Mouse (Mus musculus): ENCODE measurements around the gene Mapre3. TPM values are rescaled to one million over a fixed set of nuclear protein-coding genes. Genes with fewer than 3 reads are reported as not detected.
A peak's percentile ranks its signal among the peaks of the same experiment; 100 is the strongest.

The Mapre3 gene
- polyA plus RNA-seq, 1 experiment from 2014 or later = 14.0 TPM

GRCm38 (mm10) chr5:30849891-30850555, 35.6 kb downstream of the Mapre3 start:
- no peaks in the 10 kb centered on the region for H3K27me3 ChIP-seq (replicated peaks; ENCODE audit: control insufficient read depth, insufficient read depth, low read length)
- WGBS = 38% methylated on average over 6 of the region's 6 CpGs
- no peak overlapping the region for H3K4me3 ChIP-seq (ENCODE audit: low read length)
- H3K36me3 ChIP-seq (ENCODE audit: control insufficient read depth, insufficient read depth, low read length) = no peaks in the 10 kb centered on the region
- peaks cover 16% of the 10 kb centered on the region; the same call in 1 of the 2 replicates for H3K4me1 ChIP-seq (ENCODE audit: control insufficient read depth, insufficient read depth, low read length)
- ATAC-seq = peak; percentile 96
- H3K27ac ChIP-seq (ENCODE audit: low read length) = peak overlapping the region; percentile 67
- H3K9me3 ChIP-seq (ENCODE audit: control insufficient read depth, low read length) = no peaks in the 10 kb centered on the region
- 0 out of 2 replicates have a peak overlapping the region, but pooled peaks have one; percentile 31 for H3K9ac ChIP-seq (ENCODE audit: low read depth, low read length)
- H3K4me2 ChIP-seq (ENCODE audit: low read depth, low read length) = peak overlapping the region; percentile 32

DNA sequence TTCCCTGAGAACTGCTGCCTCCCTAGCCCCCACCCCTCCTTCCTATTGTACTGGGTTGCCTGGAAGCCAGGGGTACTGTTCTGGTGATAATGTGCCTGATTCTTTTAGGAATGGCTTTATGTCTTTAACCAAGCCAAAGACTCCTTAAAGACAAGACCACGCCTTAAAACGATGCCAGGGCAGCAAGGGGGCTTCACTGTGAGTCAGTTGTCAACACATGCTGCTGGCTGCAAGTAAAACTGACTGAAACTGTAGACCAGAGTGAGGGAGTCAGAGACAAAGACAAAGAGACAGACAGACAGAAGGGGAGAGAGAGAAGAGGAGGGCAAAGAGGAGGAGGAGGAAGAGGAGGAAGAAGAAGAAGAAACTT, 36.1 kb downstream of the Mapre3 start:
- 0 out of 2 replicates have a peak overlapping the region, but pooled peaks have one; percentile 31 for H3K9ac ChIP-seq (ENCODE audit: low read depth, low read length)
- no peak for ATAC-seq

DNA sequence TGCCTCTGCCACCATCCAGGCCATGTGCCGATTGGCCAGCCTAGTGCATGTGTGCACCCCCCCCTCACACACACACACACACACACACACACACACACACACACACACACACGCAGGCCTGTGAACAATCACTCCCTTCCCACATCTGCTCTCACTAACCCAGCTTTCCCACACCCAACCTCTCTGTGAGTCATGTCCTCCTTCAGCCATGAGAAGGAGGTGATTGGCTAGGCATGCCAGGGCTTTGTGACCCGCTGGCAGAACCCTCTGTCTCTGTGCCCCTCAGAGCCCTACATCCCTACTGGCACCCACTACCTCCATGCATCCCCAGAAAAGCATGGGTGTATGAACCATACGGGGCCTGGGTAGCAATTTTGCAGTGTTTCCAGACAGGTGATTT, 39.1 kb downstream of the Mapre3 start:
- Histone ChIP-seq H3K4me3 (ENCODE audit: low read length) (no peak overlapping the region), H3K36me3 (ENCODE audit: control insufficient read depth, insufficient read depth, low read length) (no peaks in the 10 kb centered on the region), H3K9ac (ENCODE audit: low read depth, low read length) (no peak overlapping the region), H3K9me3 (ENCODE audit: control insufficient read depth, low read length) (no peaks in the 10 kb centered on the region), H3K4me2 (ENCODE audit: low read depth, low read length) (no peak overlapping the region), H3K27ac (ENCODE audit: low read length) (no peak overlapping the region), H3K27me3 (replicated peaks; ENCODE audit: control insufficient read depth, insufficient read depth, low read length) (no peaks in the 10 kb centered on the region), H3K4me1 (ENCODE audit: control insufficient read depth, insufficient read depth, low read length) (peaks cover 16% of the 10 kb centered on the region; the same call in 1 of the 2 replicates)
- no peak for ATAC-seq
- 84% methylated on average over 4 of the region's 4 CpGs for WGBS

More for the DNA sequence above, 36.1 kb downstream of the Mapre3 start:
- H3K36me3 ChIP-seq (ENCODE audit: control insufficient read depth, insufficient read depth, low read length) = no peaks in the 10 kb centered on the region
- H3K9me3 ChIP-seq (ENCODE audit: control insufficient read depth, low read length) = no peaks in the 10 kb centered on the region
- H3K4me2 ChIP-seq (ENCODE audit: low read depth, low read length) = peak overlapping the region; percentile 32
- H3K4me1 ChIP-seq (ENCODE audit: control insufficient read depth, insufficient read depth, low read length) = peaks cover 16% of the 10 kb centered on the region; the same call in 1 of the 2 replicates
- 60% methylated on average over 2 of the region's 2 CpGs for WGBS
- peak overlapping the region; percentile 67 for H3K27ac ChIP-seq (ENCODE audit: low read length)
- H3K4me3 ChIP-seq (ENCODE audit: low read length) = no peak overlapping the region
- H3K27me3 ChIP-seq (replicated peaks; ENCODE audit: control insufficient read depth, insufficient read depth, low read length) = no peaks in the 10 kb centered on the region

GRCm38 (mm10) chr5:30855674-30856073, 41.2 kb downstream of the Mapre3 start:
- H3K9me3 ChIP-seq (ENCODE audit: control insufficient read depth, low read length) = peaks cover 4% of the 10 kb centered on the region; the same call in 1 of the 2 replicates
- H3K27me3 ChIP-seq (replicated peaks; ENCODE audit: control insufficient read depth, insufficient read depth, low read length) = no peaks in the 10 kb centered on the region
- H3K4me1 ChIP-seq (ENCODE audit: control insufficient read depth, insufficient read depth, low read length) = peaks cover 8% of the 10 kb centered on the region; the same call in 1 of the 2 replicates
- no peak overlapping the region for H3K4me2 ChIP-seq (ENCODE audit: low read depth, low read length)
- H3K4me3 ChIP-seq (ENCODE audit: low read length) = no peak overlapping the region
- whole genome bisulfite sequencing = 48% methylated on average over 3 of the region's 3 CpGs
- no peaks in the 10 kb centered on the region for H3K36me3 ChIP-seq (ENCODE audit: control insufficient read depth, insufficient read depth, low read length)
- H3K9ac ChIP-seq (ENCODE audit: low read depth, low read length) = no peak overlapping the region
- H3K27ac ChIP-seq (ENCODE audit: low read length) = no peak overlapping the region
- ATAC-seq = peak; percentile 31; the same call in 1 of the 2 replicates

GRCm38 (mm10) chr5:30856124-30856523, 41.7 kb downstream of the Mapre3 start:
- H3K9me3 ChIP-seq (ENCODE audit: control insufficient read depth, low read length) = peaks cover 4% of the 10 kb centered on the region; the same call in 1 of the 2 replicates
- H3K27me3 ChIP-seq (replicated peaks; ENCODE audit: control insufficient read depth, insufficient read depth, low read length) = no peaks in the 10 kb centered on the region
- peak; percentile 31; the same call in 1 of the 2 replicates for ATAC-seq
- H3K9ac ChIP-seq (ENCODE audit: low read depth, low read length) = no peak overlapping the region
- WGBS = 78% methylated on average over 2 of the region's 2 CpGs
- no peak overlapping the region for H3K4me3 ChIP-seq (ENCODE audit: low read length)
- no peak overlapping the region for H3K27ac ChIP-seq (ENCODE audit: low read length)
- H3K36me3 ChIP-seq (ENCODE audit: control insufficient read depth, insufficient read depth, low read length) = no peaks in the 10 kb centered on the region
- H3K4me2 ChIP-seq (ENCODE audit: low read depth, low read length) = no peak overlapping the region
- peaks cover 3% of the 10 kb centered on the region; the same call in 1 of the 2 replicates for H3K4me1 ChIP-seq (ENCODE audit: control insufficient read depth, insufficient read depth, low read length)

DNA sequence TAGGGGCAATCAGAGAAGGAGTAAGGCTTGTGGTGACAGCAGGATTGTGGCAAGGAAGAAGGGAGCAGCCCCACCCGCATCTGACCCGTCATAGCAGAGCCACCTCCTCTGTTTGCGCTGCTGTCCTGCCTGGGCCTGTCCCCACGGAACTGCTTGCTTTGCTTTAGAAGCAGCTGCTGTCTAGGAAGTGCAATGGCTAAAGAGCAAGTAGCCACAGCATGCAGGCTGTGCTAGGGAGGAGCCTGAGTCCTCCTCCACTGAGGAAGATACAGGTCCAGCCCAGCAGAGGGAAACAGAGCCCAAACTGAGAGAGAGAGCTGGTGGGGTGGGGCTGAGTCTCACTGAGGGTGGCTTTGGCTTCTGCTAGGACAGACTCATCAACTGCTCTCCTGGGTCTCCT, 49.4 kb downstream of the Mapre3 start:
- WGBS = 33% methylated on average over 4 of the region's 4 CpGs
- 0 out of 2 replicates have a peak overlapping the region, but pooled peaks have one; percentile 1 for H3K9ac ChIP-seq (ENCODE audit: low read depth, low read length)
- ATAC-seq = peak; percentile 42
- H3K36me3 ChIP-seq (ENCODE audit: control insufficient read depth, insufficient read depth, low read length) = no peaks in the 10 kb centered on the region
- H3K27ac ChIP-seq (ENCODE audit: low read length) = no peak overlapping the region
- no peak overlapping the region for H3K4me3 ChIP-seq (ENCODE audit: low read length)
- H3K9me3 ChIP-seq (ENCODE audit: control insufficient read depth, low read length) = peaks cover 4% of the 10 kb centered on the region; the same call in 1 of the 2 replicates
- H3K4me2 ChIP-seq (ENCODE audit: low read depth, low read length) = no peak overlapping the region
- H3K4me1 ChIP-seq (ENCODE audit: control insufficient read depth, insufficient read depth, low read length) = no peaks in the 10 kb centered on the region
- H3K27me3 ChIP-seq (replicated peaks; ENCODE audit: control insufficient read depth, insufficient read depth, low read length) = no peaks in the 10 kb centered on the region

DNA sequence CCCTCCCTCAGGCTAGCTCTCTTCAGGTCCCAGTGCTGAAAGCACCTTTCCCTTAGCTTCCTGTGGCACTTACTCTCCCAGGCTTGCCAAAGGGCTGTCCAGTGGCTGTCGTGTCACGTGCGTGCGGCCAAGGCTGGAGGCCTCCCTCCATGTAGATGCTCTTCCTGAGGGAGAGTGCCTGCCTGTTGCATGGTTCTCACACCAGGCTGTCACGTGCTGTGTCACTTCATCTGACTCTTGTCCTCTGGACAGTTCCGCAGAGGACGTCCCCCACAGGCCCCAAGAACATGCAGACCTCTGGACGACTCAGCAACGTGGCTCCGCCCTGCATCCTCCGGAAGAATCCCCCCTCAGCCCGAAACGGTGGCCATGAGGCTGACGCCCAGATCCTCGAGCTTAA, 49.9 kb downstream of the Mapre3 start:
- Histone ChIP-seq H3K27me3 (replicated peaks; ENCODE audit: control insufficient read depth, insufficient read depth, low read length) (no peaks in the 10 kb centered on the region), H3K4me2 (ENCODE audit: low read depth, low read length) (no peak overlapping the region), H3K9me3 (ENCODE audit: control insufficient read depth, low read length) (peaks cover 4% of the 10 kb centered on the region; the same call in 1 of the 2 replicates), H3K27ac (ENCODE audit: low read length) (no peak overlapping the region), H3K9ac (ENCODE audit: low read depth, low read length) (no peak overlapping the region), H3K4me3 (ENCODE audit: low read length) (no peak overlapping the region), H3K4me1 (ENCODE audit: control insufficient read depth, insufficient read depth, low read length) (no peaks in the 10 kb centered on the region), H3K36me3 (ENCODE audit: control insufficient read depth, insufficient read depth, low read length) (no peaks in the 10 kb centered on the region)
- ATAC-seq = no peak
- WGBS = 50% methylated on average over 15 of the region's 15 CpGs

- peaks cover 11% of the 10 kb centered on the region for H3K4me1 ChIP-seq (ENCODE audit: control insufficient read depth, insufficient read depth, low read length)
- no peak overlapping the region for H3K4me2 ChIP-seq (ENCODE audit: low read depth, low read length)
- no peak overlapping the region for H3K27ac ChIP-seq (ENCODE audit: low read length)
- H3K4me3 ChIP-seq (ENCODE audit: low read length) = no peak overlapping the region
- H3K9ac ChIP-seq (ENCODE audit: low read depth, low read length) = no peak overlapping the region
- WGBS = 94% methylated on average over 3 of the region's 3 CpGs
- no peak for ATAC-seq
- H3K36me3 ChIP-seq (ENCODE audit: control insufficient read depth, insufficient read depth, low read length) = peaks cover 5% of the 10 kb centered on the region
- no peaks in the 10 kb centered on the region for H3K9me3 ChIP-seq (ENCODE audit: control insufficient read depth, low read length)
- H3K27me3 ChIP-seq (replicated peaks; ENCODE audit: control insufficient read depth, insufficient read depth, low read length) = no peaks in the 10 kb centered on the region
Observed at GRCm38 (mm10) chr5:30866871-30867270, 52.4 kb downstream of the Mapre3 start.

DNA sequence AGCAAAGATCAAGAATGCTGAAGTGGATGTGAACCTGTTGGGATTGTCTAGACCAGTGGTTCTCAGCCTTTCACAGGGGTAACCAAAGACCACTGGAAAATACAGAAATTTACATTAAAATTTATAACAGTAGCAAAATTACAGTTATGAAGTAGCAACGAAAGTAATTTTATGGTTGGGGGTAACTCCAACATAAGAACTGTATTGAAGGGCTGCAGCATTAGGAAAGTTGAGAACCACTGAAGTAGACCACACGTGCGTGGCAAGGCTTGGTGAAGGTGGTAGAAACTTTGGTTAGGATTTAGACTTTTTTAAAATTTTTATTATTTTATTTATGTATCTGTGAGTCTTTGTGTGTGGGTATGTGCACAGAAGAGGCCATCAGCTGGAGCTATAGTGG, 53.3 kb downstream of the Mapre3 start, which contains the start of gene Tmem214:
Tmem214 (plus strand) TSS at position 301 of the 400 bp plus-strand sequence.
- WGBS = 96% methylated on average over 3 of the region's 3 CpGs
- H3K9ac ChIP-seq (ENCODE audit: low read depth, low read length) = peak within 1 kb of the TSS; percentile 92; the same call in 1 of the 2 replicates
- no peaks in the 10 kb centered on the region for H3K27me3 ChIP-seq (replicated peaks; ENCODE audit: control insufficient read depth, insufficient read depth, low read length)
- H3K4me3 ChIP-seq (ENCODE audit: low read length) = no peak within 1 kb of the TSS; the same call in 1 of the 2 replicates
- no peaks in the 10 kb centered on the region for H3K9me3 ChIP-seq (ENCODE audit: control insufficient read depth, low read length)
- no peak for ATAC-seq
- H3K36me3 ChIP-seq (ENCODE audit: control insufficient read depth, insufficient read depth, low read length) = peaks cover 12% of the 10 kb centered on the region
- 0 out of 2 replicates have a peak within 1 kb of the TSS, but pooled peaks have one; percentile 4 for H3K27ac ChIP-seq (ENCODE audit: low read length)
- H3K4me2 ChIP-seq (ENCODE audit: low read depth, low read length) = no peak within 1 kb of the TSS
- H3K4me1 ChIP-seq (ENCODE audit: control insufficient read depth, insufficient read depth, low read length) = peaks cover 11% of the 10 kb centered on the region
